Mouse (Mus musculus) v-Abl transformed pro-B cells (cell line): ENCODE measurements around the gene 2010111I01Rik.

Experiments
- in situ Hi-C, 2 experiments: fragments of 400-800 bp; cut with MboI; formaldehyde crosslinking; loops; one replicate each; pipeline ENCODE4 v1.15.1; 2025; ENCODE audit not compliant: unreplicated experiment in 2 of 2

The 2010111I01Rik gene

GRCm38 (mm10) chr13:63249171-63249570 lies 284.5 kb downstream of the 2010111I01Rik start:
- in situ Hi-C loops = loop anchor here in 1 of 2 experiments (5.0 kb wide), 1 partner anchor 78 kb away; no protein-coding TSS in a partner anchor

GRCm38 (mm10) chr13:63249741-63250431 lies 285.2 kb downstream of the 2010111I01Rik start:
- in situ Hi-C loops = loop anchor here (5.0 kb wide), 3 partner anchors 63 to 323 kb away; no protein-coding TSS in a partner anchor

- in situ Hi-C loops = loop anchor here (5.0 kb wide), 2 partner anchors 63 to 323 kb away; no protein-coding TSS in a partner anchor
Observed at GRCm38 (mm10) chr13:63250441-63250980, 285.8 kb downstream of the 2010111I01Rik start.

- in situ Hi-C loops = loop anchor here (5.0 kb wide), 2 partner anchors 64 to 324 kb away; no protein-coding TSS in a partner anchor
Observed at GRCm38 (mm10) chr13:63251118-63251889, 286.6 kb downstream of the 2010111I01Rik start.

- in situ Hi-C loops = loop anchor here (5.0 kb wide), 2 partner anchors 65 to 325 kb away; no protein-coding TSS in a partner anchor
Observed at GRCm38 (mm10) chr13:63252295-63253010, 287.8 kb downstream of the 2010111I01Rik start.

GRCm38 (mm10) chr13:63253147-63253546 lies 288.5 kb downstream of the 2010111I01Rik start:
- in situ Hi-C loops = loop anchor here (5.0 kb wide), 2 partner anchors 66 to 326 kb away; no protein-coding TSS in a partner anchor

GRCm38 (mm10) chr13:63253886-63254636 lies 289.4 kb downstream of the 2010111I01Rik start:
- in situ Hi-C loops = loop anchor here (5.0 kb wide), 2 partner anchors 67 to 327 kb away; no protein-coding TSS in a partner anchor

- in situ Hi-C loops = no loop called here
Observed at GRCm38 (mm10) chr13:63255519-63256011, 290.9 kb downstream of the 2010111I01Rik start.

GRCm38 (mm10) chr13:63256146-63256545 lies 291.5 kb downstream of the 2010111I01Rik start:
- in situ Hi-C loops = no loop called here

- in situ Hi-C loops = no loop called here
Observed at GRCm38 (mm10) chr13:63256807-63257206, 292.1 kb downstream of the 2010111I01Rik start.

GRCm38 (mm10) chr13:63258167-63258582 lies 293.5 kb downstream of the 2010111I01Rik start:
- in situ Hi-C loops = no loop called here

GRCm38 (mm10) chr13:63258671-63259070 lies 294.0 kb downstream of the 2010111I01Rik start:
- in situ Hi-C loops = no loop called here

GRCm38 (mm10) chr13:63260133-63260532 lies 295.4 kb downstream of the 2010111I01Rik start:
- in situ Hi-C loops = no loop called here

- in situ Hi-C loops = no loop called here
Observed at GRCm38 (mm10) chr13:63260753-63261631, 296.3 kb downstream of the 2010111I01Rik start.

- in situ Hi-C loops = no loop called here
Observed at GRCm38 (mm10) chr13:63261676-63262075, 297.0 kb downstream of the 2010111I01Rik start.

GRCm38 (mm10) chr13:63262168-63262957 lies 297.7 kb downstream of the 2010111I01Rik start:
- in situ Hi-C loops = no loop called here

GRCm38 (mm10) chr13:63268371-63268770 lies 303.7 kb downstream of the 2010111I01Rik start:
- in situ Hi-C loops = no loop called here

- in situ Hi-C loops = no loop called here
Observed at GRCm38 (mm10) chr13:63268776-63269175, 304.1 kb downstream of the 2010111I01Rik start.
